In genomic region chr7:19410766-19411344, GRCm38 (mm10) we compare ENCODE assay signal across 12 mouse cellular contexts. TPM values are rescaled to one million over a fixed set of nuclear protein-coding genes. Genes with fewer than 3 reads are reported as not detected.
A peak's percentile ranks its signal among the peaks of the same experiment; 100 is the strongest.
DNase-seq lines count a peak whose midpoint lies in the region; ATAC-seq lines count a peak whose summit lies in the region.
"Had no signal": no experiment of that assay in that cellular context is flagged by ENCODE, and none has a peak within 500 bp of the region (broad histone marks: within the 10 kb centered on the region; RNA-seq: fewer than 3 reads in every experiment).

No protein-coding gene starts in this region.

- H3K4me1 ChIP-seq in forebrain, embryonic 13.5 days, result no peaks in the 10 kb centered on the region
- H3K4me1 ChIP-seq: midbrain, embryonic 13.5 days had no signal

- H3K36me3 ChIP-seq in forebrain, embryonic 13.5 days (ENCODE audit: poor library complexity, severe bottlenecking), result no peaks in the 10 kb centered on the region
- H3K36me3 ChIP-seq: midbrain, embryonic 13.5 days had no signal

- no peak overlapping the region for H3K9ac ChIP-seq in forebrain, embryonic 13.5 days
- H3K9ac ChIP-seq: liver, embryonic 14.5 days; midbrain, embryonic 13.5 days had no signal

- WGBS in forebrain, embryonic 13.5 days, result 78% methylated on average over 11 of the region's 11 CpGs

- peaks cover 22% of the 10 kb centered on the region for H3K27me3 ChIP-seq in forebrain, embryonic 13.5 days

- H3K9me3 ChIP-seq in forebrain, embryonic 13.5 days (replicated peaks), result peaks cover 8% of the 10 kb centered on the region; the same call in 1 of the 2 replicates
- H3K9me3 ChIP-seq: midbrain, embryonic 13.5 days had no signal

- intact Hi-C loops in heart, postnatal 14 days (cut with DNase I), result no loop called here

- H3K4me3 ChIP-seq in forebrain, embryonic 13.5 days, result no peak overlapping the region
- H3K4me3 ChIP-seq: layer of hippocampus, adult 2 months; midbrain, embryonic 13.5 days had no signal

- peak; percentile 58 for DNase-seq in ovary, postnatal 36 days (ENCODE audit: low spot score)
- no peak for DNase-seq in ovary, postnatal 10 days (ENCODE audit: low spot score)
- DNase-seq in gastrocnemius, postnatal 10 days, result peak; percentile 91
- DNase-seq in heart, postnatal 14 days, result peak; percentile 83 to 86
- DNase-seq in left cerebral cortex, adult 11 months (ENCODE audit: low spot score), result no peak
- DNase-seq in spleen, adult 12 weeks (ENCODE audit: low spot score), result no peak
- DNase-seq: cerebellum, postnatal 10 days had no signal

- ATAC-seq in forebrain, embryonic 13.5 days, result no peak
- ATAC-seq: forebrain, embryonic 14.5 days; midbrain, embryonic 13.5 days had no signal

- no peak overlapping the region for H3K27ac ChIP-seq in forebrain, embryonic 13.5 days
- H3K27ac ChIP-seq: layer of hippocampus, adult 2 months; liver, embryonic 14.5 days; midbrain, embryonic 13.5 days had no signal

- no peak overlapping the region for H3K4me2 ChIP-seq in forebrain, embryonic 13.5 days
- H3K4me2 ChIP-seq: midbrain, embryonic 13.5 days had no signal

RNA-seq across cellular contexts. Expression of gene Ckm, which starts 6.3 kb away (rescaled TPM):
- over 10,000 TPM; 22,462 to 26,486 TPM for total RNA-seq in gastrocnemius, postnatal 10 days (2021)
- total RNA-seq in heart, postnatal 14 days (2021), result 1,000 to 10,000 TPM; 3,946 to 4,137 TPM
- polyA plus RNA-seq in forebrain, embryonic 13.5 days (2015; fragmentation: Nextera tagmentation; extraction: Ambion mirVana), result not detected in 2 replicates
- total RNA-seq: layer of hippocampus, adult 2 months had no signal
- polyA plus RNA-seq: forebrain, embryonic 14.5 days had no signal

RNA-seq across cellular contexts. Expression of gene Klc3, which starts 7.0 kb away (rescaled TPM):
- total RNA-seq in gastrocnemius, postnatal 10 days (2021), result under 1 TPM; 0.12 to 0.18 TPM
- under 1 TPM; 0.45 to 0.63 TPM for total RNA-seq in heart, postnatal 14 days (2021)
- 1.5 and 2.6 TPM in 2 replicates for polyA plus RNA-seq in forebrain, embryonic 13.5 days (2015; fragmentation: Nextera tagmentation; extraction: Ambion mirVana)

RNA-seq across cellular contexts. Expression of gene Ercc2, which starts 29.0 kb away (rescaled TPM):
- 1 to 10 TPM; 7.7 to 9.7 TPM for total RNA-seq in gastrocnemius, postnatal 10 days (2021)
- total RNA-seq in heart, postnatal 14 days (2021), result 10 to 100 TPM; 12.4 to 15.7 TPM
- polyA plus RNA-seq in forebrain, embryonic 13.5 days (2015; fragmentation: Nextera tagmentation; extraction: Ambion mirVana), result 20.4 and 24.9 TPM in 2 replicates

RNA-seq across cellular contexts. Expression of gene Mark4, which starts 47.8 kb away (rescaled TPM):
- total RNA-seq in gastrocnemius, postnatal 10 days (2021), result 10 to 100 TPM; 12.2 to 16.4 TPM
- 10 to 100 TPM; 23.3 to 25.0 TPM for total RNA-seq in heart, postnatal 14 days (2021)
- 11.7 and 12.2 TPM in 2 replicates for polyA plus RNA-seq in forebrain, embryonic 13.5 days (2015; fragmentation: Nextera tagmentation; extraction: Ambion mirVana)

RNA-seq across cellular contexts. Expression of gene Ppp1r13l, which starts 51.3 kb away (rescaled TPM):
- 1 to 10 TPM; 2.7 to 2.8 TPM for total RNA-seq in gastrocnemius, postnatal 10 days (2021)
- 10 to 100 TPM; 25.0 to 28.4 TPM for total RNA-seq in heart, postnatal 14 days (2021)
- polyA plus RNA-seq in forebrain, embryonic 13.5 days (2015; fragmentation: Nextera tagmentation; extraction: Ambion mirVana), result 3.6 and 4.1 TPM in 2 replicates

Comparison
In these comparisons a context has a peak if more than half of its experiments do, and no peak if none do; other contexts are left out.
1. DNase-seq: peak in ovary, postnatal 36 days (single experiment), gastrocnemius, postnatal 10 days (single experiment) and heart, postnatal 14 days (2 of 2); none in ovary, postnatal 10 days (single experiment), left cerebral cortex, adult 11 months (single experiment) and spleen, adult 12 weeks (single experiment).
2. RNA of gene Ckm, which starts 6.3 kb away (total RNA-seq): 22,462 to 26,486 TPM in gastrocnemius, postnatal 10 days; 3,946 to 4,137 TPM in heart, postnatal 14 days; every median in the first group is over 4 times any median in the second.